Mouse (Mus musculus) G1E-ER4 (cell line): ENCODE data around the gene Fam49a. TPM values are rescaled to one million over a fixed set of nuclear protein-coding genes. Genes with fewer than 3 reads are reported as not detected.

Experiments used
- GATA1 ChIP-seq: IDR thresholded peaks from one replicate; pipeline ENCODE4 v1.8.0; 2012; ENCODE audit warnings: low read length, inconsistent platforms
- polyA plus RNA-seq: library from polyadenylated mRNA; stranded (reverse); fragments of >175 nt; gene quantifications from 2 replicates; pipeline ENCODE4 v1.2.3, GENCODE M21; 2012

Fam49a gene
- polyA plus RNA-seq, 1 experiment, result not detected

GRCm38 (mm10) chr12:12294380-12295171 is 32.6 kb downstream of the Fam49a start:
- TF ChIP-seq GATA1, result no peak

GRCm38 (mm10) chr12:12298451-12298850 is 36.5 kb downstream of the Fam49a start:
- no peak for TF ChIP-seq GATA1

GRCm38 (mm10) chr12:12299303-12299702 is 37.4 kb downstream of the Fam49a start:
- TF ChIP-seq GATA1, result no peak

DNA sequence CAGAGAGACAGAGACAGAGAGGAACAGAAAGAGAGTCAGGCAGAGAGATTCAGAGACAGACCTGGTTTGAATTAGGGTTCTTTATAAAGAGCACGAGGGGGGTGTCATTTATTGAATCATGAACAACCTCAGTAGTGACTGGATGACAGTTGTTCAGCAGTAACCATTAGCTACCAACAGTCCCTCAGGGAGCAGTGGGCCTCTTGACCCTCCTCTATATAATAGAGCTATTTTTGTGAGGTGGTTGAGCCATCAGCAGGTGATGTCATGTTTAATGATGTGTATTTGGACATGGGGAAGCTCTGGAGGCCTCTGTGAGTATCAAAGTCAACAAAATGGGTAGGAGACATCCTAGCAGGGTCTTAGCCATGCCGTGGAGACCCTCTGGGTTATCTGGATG is 39.2 kb downstream of the Fam49a start:
- no peak for TF ChIP-seq GATA1

GRCm38 (mm10) chr12:12301815-12302214 is 39.9 kb downstream of the Fam49a start:
- TF ChIP-seq GATA1, result no peak

DNA sequence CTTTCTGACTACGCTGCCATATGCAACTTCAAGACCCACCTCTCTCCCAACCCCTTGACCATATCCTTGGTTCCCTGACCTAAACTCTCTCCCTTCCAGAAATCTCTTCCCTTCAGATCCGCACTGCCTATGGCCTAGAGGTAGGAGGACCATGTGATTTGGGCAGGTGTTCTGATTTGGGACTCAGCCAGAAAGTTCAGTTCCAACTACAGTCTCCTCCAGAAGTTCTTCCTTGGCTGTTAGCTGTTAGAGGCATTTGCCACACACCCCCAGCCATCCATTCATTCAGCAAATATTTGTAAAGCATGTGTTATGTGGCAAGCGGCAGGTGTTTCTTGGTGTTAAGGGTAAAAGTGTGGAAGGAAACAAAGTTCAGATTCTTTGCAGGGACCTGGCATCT is 44.3 kb downstream of the Fam49a start:
- TF ChIP-seq GATA1, result no peak

DNA sequence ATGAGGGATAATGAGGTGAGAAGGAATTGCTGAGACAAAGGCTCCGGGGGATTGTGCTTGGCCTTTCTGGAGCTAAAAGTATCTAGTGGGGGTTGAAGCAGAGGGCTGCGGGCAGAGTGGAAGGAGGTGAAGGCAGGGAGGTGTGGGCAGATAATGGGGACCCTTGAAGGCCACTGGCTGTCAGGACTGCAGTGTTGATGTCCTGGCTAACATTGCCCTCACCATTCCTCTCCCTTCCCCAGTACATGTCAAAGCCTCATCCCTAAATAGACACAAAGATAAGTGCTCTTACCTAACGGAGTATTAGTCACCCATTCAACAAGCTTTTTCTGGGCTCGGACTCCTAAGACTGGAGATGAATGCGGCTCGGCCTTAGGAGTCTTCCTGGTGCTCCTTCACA is 44.9 kb downstream of the Fam49a start:
- TF ChIP-seq GATA1, result no peak

GRCm38 (mm10) chr12:12307245-12307644 is 45.3 kb downstream of the Fam49a start:
- no peak for TF ChIP-seq GATA1

- no peak for TF ChIP-seq GATA1
Measured at GRCm38 (mm10) chr12:12313437-12313836, 51.5 kb downstream of the Fam49a start.

DNA sequence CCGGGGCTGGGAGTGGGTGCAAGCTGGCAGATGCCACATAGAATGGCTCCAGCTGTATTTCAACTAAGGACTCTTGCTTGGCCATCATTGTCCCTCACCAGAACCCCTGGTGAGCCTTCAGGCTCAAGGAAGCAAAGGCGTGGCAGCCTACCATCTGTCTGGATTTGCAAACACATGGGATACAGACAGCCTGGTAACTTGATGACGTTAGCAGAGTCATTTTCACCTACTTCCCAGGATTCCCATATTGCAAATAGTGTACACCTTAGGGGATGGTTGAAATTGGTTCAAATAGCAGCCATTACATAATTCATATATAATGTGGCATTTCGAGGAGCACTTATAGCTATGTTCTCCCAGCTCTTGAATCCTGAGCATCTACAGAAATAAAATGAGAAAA is 52.0 kb downstream of the Fam49a start:
- TF ChIP-seq GATA1, result no peak

DNA sequence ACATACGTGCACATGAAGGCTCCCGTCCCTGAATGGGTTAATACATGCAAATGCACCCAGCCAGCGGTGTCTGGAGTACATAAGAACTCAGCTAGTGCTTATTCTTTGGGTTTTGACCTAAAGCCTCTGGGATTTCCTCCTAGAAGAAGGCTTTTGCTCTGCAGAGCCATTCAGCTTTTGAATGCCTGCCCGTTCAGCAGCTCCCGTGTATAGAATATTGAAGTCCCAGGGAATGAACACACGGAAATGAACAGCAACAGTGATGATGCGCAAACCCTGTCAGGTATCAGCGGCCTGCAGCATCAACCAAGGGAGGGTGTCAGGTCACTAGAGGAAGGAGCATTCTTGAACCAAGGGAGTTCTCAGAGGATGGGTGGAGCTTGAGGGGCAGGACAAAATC is 52.4 kb downstream of the Fam49a start:
- no peak for TF ChIP-seq GATA1

DNA sequence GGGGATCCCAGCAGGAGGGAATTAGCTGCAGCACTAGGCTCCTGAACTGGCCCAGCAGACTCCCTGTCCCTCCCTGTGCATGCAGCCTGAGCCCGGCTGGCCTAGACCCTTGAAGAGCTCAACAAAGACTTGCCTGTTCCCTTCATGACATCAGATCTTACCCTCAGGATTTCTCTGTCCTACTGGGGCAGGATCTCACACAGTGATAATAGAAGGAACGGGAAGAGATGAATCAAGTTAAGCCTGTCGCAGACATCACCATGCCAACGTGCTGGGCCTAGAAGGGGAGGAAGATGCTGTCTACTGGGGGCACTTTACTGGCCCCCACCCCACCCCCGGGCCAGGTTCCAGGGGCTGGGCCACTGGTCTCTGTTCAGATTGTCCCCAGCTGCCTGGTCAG is 53.1 kb downstream of the Fam49a start:
- no peak for TF ChIP-seq GATA1

- no peak for TF ChIP-seq GATA1
Measured at GRCm38 (mm10) chr12:12316956-12317355, 55.0 kb downstream of the Fam49a start.

DNA sequence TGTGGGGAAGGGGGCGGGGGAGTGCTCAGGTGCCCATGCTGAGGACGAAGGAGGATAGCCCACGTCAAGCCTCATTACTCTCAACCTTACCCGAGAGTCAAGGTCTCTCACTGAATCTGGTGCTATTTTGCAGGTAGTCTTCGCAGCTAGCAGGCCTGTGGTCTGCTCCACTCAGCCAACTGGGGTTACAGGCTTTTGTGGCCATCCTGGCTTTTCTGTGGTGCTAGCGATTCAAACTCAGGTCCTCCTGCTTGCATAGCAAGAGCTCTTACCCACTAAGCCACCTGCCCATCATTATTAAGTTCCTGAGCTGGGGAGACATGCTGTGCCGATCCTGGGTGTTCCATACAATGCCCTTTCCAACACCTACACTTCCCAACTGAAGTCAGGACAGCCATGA is 55.7 kb downstream of the Fam49a start:
- no peak for TF ChIP-seq GATA1

DNA sequence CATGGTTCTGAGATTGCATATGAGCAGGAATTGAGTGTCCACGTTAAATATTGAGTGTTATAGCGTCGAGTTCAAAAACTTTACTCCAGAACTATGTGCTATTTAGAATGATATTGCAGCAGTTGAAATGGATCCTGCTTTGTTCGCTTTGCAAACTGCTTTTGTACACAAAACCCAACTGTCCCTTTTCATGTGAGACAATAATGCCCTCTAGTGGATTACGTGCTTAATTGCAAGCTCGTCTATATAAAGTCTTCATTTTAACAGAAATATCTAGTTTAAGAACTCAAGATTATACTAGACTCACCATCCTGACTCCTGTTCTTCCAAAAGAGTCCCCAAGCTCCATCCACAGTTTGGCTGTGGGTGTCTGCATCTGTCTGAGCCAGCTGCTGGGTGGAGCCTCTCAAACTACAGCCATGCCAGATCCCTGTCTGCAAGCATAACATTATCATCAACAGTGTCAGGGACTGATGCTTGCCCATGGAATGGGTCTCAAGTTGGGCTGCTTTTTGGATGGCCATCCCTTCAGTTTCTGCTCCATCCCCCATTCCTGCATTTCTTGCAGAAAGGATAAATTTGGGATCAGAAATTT is 56.3 kb downstream of the Fam49a start:
- no peak for TF ChIP-seq GATA1

DNA sequence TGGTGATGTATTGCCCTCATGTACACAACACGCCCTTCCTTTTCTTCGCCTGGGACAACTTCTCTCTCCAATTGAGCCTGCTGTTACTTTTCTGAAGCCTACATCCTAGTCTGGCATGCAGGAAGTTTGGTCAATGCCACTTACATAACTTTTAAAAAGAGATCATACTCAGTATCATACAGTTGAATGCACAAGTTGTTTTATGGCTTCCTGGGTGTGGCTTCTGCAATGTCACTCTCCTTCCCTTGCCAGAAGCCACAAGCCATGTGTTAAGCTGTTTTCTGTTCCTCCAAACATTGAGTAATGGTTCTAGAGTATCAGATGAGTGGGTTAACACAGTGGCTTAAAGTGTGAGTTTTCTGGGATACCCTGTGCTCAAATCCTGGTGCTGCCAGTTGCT is 58.8 kb downstream of the Fam49a start:
- no peak for TF ChIP-seq GATA1

DNA sequence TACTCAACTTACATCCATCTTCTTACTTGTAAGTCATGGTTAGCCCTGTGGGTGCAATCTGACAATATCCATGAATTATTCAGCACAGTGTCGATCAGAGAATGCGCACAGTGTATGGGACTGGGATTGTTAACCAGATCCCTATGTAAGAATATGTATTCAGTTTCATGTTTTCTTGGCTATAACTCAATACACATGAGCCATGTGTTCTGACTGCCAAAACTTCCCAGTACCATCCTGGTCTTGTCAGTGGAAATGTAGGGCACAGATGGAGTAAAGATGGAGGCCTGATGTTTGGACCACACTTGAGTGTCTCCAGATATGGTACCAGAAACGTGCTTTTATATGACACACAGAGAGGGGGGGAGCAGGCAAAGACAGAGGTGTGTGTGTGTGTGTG is 59.2 kb downstream of the Fam49a start:
- TF ChIP-seq GATA1, result no peak

DNA sequence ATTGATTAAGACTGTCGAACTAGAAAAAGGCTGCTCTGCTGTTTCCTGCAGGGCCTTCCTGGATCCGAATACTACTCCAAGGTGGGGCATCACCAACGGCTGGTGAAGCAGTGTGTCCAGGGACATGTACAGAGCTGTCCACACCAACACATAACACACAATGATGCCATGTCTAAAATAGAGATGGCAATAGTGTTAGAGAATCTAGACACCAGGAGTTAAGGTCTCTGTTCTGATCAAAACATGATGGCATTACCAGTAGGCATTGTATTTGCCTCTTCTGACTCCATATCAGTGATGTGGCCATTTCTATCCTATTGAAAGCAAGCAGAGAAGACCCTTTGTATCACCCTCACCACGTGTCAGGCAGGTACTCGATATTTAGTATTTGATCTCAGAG is 61.1 kb downstream of the Fam49a start:
- TF ChIP-seq GATA1, result no peak
